Mouse (Mus musculus) embryonic facial prominence, embryonic 11.5 days (tissue): ENCODE results near the gene Mgat4a. TPM values are rescaled to one million over a fixed set of nuclear protein-coding genes. Genes with fewer than 3 reads are reported as not detected.
A peak's percentile ranks its signal among the peaks of the same experiment; 100 is the strongest.
"Not testable (repeated sequence)": the region's sequence is repeated elsewhere in the genome, so short reads cannot be mapped to it uniquely, and the experiment has no call there.

ENCODE experiments used
- ATAC-seq: fragments of 200-750 bp; cut with Nextera tagmentation; replicated peaks from 2 replicates; pipeline ENCODE4 v1.8.0; 2017; ENCODE audit warnings: low read depth; ENCODE audit not compliant: insufficient number of reproducible peaks, low FRiP score, low TSS enrichment
- DNase-seq: peaks from one replicate; pipeline ENCODE4 v3.0.0-alpha.2; 2015; ENCODE audit warnings: low spot score
- H3K27ac ChIP-seq: fragments of 300-500 bp; sonication (generic); replicated peaks from 2 replicates; pipeline ENCODE4 v1.5.1; 2014; ENCODE audit warnings: mild to moderate bottlenecking, low read depth, low read length, control low read depth
- H3K27me3 ChIP-seq: fragments of 300-500 bp; sonication (generic); 2 replicates; pipeline ENCODE4 v1.6.1; 2014; ENCODE audit warnings: mild to moderate bottlenecking, low read length, moderate library complexity, mixed read lengths; ENCODE audit not compliant: control insufficient read depth, insufficient read depth
- H3K36me3 ChIP-seq: fragments of 300-500 bp; sonication (generic); replicated peaks from 2 replicates; pipeline ENCODE4 v1.6.1; 2014; ENCODE audit warnings: low read depth, mild to moderate bottlenecking, low read length, moderate library complexity, mixed read lengths; ENCODE audit not compliant: control insufficient read depth, insufficient read depth
- H3K4me1 ChIP-seq: fragments of 300-500 bp; sonication (generic); 2 replicates; pipeline ENCODE4 v1.6.1; 2014; ENCODE audit warnings: low read length, mixed read lengths; ENCODE audit not compliant: control insufficient read depth, insufficient read depth
- H3K4me2 ChIP-seq: fragments of 300-500 bp; sonication (generic); 2 replicates; pipeline ENCODE4 v1.6.1; 2014; ENCODE audit warnings: low read depth, mild to moderate bottlenecking, control low read depth, low read length, moderate library complexity
- H3K4me3 ChIP-seq: fragments of 300-500 bp; sonication (generic); 2 replicates; pipeline ENCODE4 v1.5.1; 2014; ENCODE audit warnings: low read depth, low read length, control low read depth
- H3K9ac ChIP-seq: fragments of 300-500 bp; sonication (generic); replicated peaks from 2 replicates; pipeline ENCODE4 v1.6.1; 2014; ENCODE audit warnings: mild to moderate bottlenecking, control low read depth, low read length
- H3K9me3 ChIP-seq: fragments of 300-500 bp; sonication (generic); replicated peaks from 2 replicates; pipeline ENCODE4 v1.6.1; 2016; ENCODE audit warnings: mild to moderate bottlenecking, low read length, inconsistent platforms, mixed read lengths; ENCODE audit not compliant: control insufficient read depth
- WGBS: fragments of 180-500 bp; shearing (Covaris S2); extraction: QIAGEN DNeasy Blood & Tissue Kit; methylation state at CpG from one replicate; pipeline ENCODE4 v1.1.7; 2014; 5-methylcytosine and 5-hydroxymethylcytosine counted together
- polyA plus RNA-seq: library from polyadenylated mRNA; unstranded; fragments of >200 nt; fragmentation: Nextera tagmentation; extraction: Ambion mirVana; gene quantifications from 2 replicates; pipeline ENCODE4 v1.2.1, GENCODE M21; 2014

The Mgat4a gene
- polyA plus RNA-seq, 1 experiment from 2014 or later = 4.3 TPM

DNA sequence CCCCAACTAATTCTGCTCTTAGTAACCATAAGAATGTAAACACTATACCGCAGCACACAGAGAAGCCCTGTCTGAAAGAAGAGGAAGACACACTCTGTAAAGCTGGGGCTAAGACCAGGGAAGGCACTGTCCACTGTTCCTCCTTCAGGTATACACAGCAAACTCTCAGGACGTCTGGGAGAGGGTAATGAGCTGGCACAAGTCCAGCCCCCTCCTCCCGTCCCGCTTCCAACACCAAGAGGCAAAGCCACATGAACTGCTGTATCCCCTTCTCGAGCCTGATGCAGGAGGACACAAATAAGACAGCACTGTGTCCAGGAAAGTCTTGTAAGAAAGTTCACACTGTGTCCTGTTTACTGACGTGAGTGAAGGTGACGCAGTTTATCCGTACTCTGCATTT, 40.1 kb downstream of the Mgat4a start:
- Histone ChIP-seq H3K27me3 (no peaks in the 10 kb centered on the region), H3K36me3 (no peaks in the 10 kb centered on the region), H3K27ac (no peak overlapping the region), H3K4me2 (no peak overlapping the region), H3K4me1 (no peaks in the 10 kb centered on the region), H3K9me3 (no peaks in the 10 kb centered on the region), H3K4me3 (no peak overlapping the region), H3K9ac (no peak overlapping the region)
- DNase-seq (no peak), ATAC-seq (no peak)
- 70% methylated on average over 8 of the region's 8 CpGs for WGBS

DNA sequence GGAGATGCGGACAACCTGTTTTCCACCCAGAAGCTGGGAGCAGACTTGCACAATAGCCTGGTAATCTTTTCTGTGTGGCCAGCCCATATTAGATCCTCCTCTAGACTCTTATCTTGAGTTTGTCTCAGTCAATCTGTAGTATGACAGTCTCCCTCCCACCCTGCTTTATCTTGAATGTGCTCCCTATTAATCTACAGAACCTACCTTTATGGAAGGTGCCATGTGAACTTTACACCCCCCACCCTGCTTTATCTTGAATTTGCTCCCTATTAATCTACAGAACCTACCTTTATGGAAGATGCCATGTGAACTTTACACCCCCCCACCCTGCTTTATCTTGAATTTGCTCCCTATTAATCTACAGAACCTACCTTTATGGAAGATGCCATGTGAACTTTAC, 41.4 kb downstream of the Mgat4a start:
- WGBS = 63% methylated on average over 1 of the region's 1 CpGs
- H3K4me3 ChIP-seq, H3K9me3 ChIP-seq, H3K9ac ChIP-seq, H3K4me2 ChIP-seq, H3K27me3 ChIP-seq, ATAC-seq, H3K4me1 ChIP-seq, DNase-seq, H3K36me3 ChIP-seq, H3K27ac ChIP-seq: not testable (repeated sequence)

DNA sequence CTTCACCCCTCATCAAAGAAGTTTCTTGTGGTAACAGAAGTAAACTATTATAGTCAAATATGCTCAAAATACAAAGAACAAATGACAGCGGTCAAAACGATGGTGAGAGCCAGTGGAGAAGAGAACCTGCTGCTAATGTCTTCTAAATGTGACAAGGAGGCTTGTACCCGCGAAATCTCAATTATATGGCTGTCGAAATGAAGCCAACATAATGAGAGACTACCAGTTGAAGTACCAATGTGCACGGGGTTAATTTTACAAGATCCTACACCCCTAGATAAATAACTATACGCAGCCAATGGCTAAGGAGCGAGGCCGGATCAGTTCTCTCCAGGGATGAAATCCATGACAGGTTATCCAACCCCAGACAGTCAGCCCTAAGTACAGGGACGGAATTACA, 41.9 kb downstream of the Mgat4a start:
- no peaks in the 10 kb centered on the region for H3K9me3 ChIP-seq
- no peaks in the 10 kb centered on the region for H3K36me3 ChIP-seq
- no peak overlapping the region for H3K27ac ChIP-seq
- H3K27me3 ChIP-seq = no peaks in the 10 kb centered on the region
- H3K9ac ChIP-seq = no peak overlapping the region
- H3K4me2 ChIP-seq = no peak overlapping the region
- no peaks in the 10 kb centered on the region for H3K4me1 ChIP-seq
- ATAC-seq = no peak
- H3K4me3 ChIP-seq = no peak overlapping the region
- WGBS = 42% methylated on average over 10 of the region's 10 CpGs
- DNase-seq = no peak

DNA sequence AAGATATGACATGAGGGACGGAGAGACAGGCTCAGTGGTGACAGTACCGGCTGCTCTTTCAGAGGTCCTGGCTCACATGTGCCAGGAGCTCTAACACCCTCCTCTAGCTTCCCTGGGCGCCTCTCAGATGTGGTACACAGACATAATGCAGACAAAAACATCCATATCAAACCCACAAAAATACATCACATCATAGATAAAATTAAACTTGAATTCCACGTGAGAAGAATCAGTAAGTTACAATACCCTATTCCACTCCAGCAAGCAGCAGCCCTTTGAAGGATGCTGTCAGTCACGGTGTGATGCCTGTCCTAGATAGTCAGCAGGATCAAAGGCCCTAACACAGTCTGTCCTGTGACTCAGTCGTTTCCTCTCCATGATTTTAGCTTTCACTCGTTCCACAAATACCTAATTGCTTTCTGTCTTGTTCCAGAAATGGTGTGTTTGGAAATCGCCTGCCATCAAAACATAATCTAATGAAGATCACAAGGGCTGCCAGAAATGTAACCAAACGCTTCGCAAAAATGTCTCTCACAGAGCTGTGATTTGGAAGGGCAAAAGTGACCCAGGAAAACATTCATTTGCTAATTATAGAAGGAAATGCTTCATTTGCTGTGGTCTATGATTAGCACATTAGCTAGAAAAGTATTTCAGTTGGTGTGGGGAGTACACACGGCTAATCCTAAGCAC, 44.1 kb downstream of the Mgat4a start:
- Histone ChIP-seq H3K27me3 (no peaks in the 10 kb centered on the region), H3K4me2 (no peak overlapping the region), H3K4me1 (no peaks in the 10 kb centered on the region), H3K9ac (no peak overlapping the region), H3K9me3 (no peaks in the 10 kb centered on the region), H3K27ac (no peak overlapping the region), H3K4me3 (no peak overlapping the region), H3K36me3 (no peaks in the 10 kb centered on the region)
- 51% methylated on average over 11 of the region's 11 CpGs for WGBS
- ATAC-seq (no peak), DNase-seq (no peak)

DNA sequence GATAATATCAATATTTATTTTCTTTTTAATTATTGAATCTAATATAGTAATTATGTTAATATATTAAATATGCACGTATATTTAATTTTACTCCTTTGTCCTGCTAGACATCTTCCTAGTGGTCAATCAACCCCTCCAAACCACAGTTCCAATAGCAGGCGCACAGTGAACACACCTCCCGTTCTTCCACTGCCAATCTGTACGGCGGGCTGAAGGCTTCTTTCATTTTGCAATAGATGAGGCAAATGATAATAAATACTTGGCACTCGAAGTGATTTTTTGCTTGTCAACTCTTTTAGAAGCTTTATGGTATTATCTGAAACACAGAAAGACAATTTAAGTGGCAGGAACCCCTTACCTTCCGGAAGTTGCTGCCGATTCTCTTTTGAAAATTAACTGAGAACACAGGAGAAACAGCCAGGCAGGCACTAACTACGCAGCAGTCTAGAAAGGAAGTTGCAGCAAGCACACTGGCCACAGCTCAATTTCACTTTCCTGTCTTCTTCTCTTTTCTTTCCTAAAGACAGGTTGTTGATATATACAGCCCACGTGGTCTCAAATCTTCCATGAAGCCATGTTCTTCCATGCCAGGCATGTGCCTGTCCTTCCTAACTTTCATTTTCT, 45.0 kb downstream of the Mgat4a start:
- Histone ChIP-seq H3K27me3 (no peaks in the 10 kb centered on the region), H3K9ac (no peak overlapping the region), H3K36me3 (no peaks in the 10 kb centered on the region), H3K4me2 (no peak overlapping the region), H3K4me1 (no peaks in the 10 kb centered on the region), H3K27ac (no peak overlapping the region), H3K4me3 (no peak overlapping the region), H3K9me3 (no peaks in the 10 kb centered on the region)
- ATAC-seq = no peak
- DNase-seq = no peak
- WGBS = 82% methylated on average over 10 of the region's 10 CpGs

DNA sequence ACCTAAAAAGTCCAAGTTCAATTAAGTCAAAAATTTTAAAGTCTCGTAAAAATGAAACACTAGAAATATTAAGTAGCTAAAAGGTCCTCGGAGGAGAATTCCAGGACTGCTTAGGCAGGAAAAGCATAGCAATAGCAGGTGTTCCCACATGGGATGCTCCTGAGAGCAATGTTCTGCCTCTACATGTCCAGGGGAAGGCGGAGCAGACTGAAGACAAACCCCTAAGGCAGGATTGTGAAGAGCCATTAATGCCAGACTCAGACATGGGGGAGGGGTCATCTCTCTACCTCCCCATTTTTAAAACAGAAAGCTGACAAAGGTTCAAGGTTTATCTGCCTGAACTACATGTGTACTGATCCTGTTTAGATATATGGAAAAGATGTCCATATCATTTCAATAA, 45.7 kb downstream of the Mgat4a start:
- H3K36me3 ChIP-seq = no peaks in the 10 kb centered on the region
- WGBS = 84% methylated on average over 3 of the region's 3 CpGs
- no peak overlapping the region for H3K4me3 ChIP-seq
- DNase-seq = peak; percentile 22
- no peaks in the 10 kb centered on the region for H3K9me3 ChIP-seq
- H3K27ac ChIP-seq = no peak overlapping the region
- no peak overlapping the region for H3K9ac ChIP-seq
- no peaks in the 10 kb centered on the region for H3K27me3 ChIP-seq
- no peaks in the 10 kb centered on the region for H3K4me1 ChIP-seq
- no peak for ATAC-seq
- no peak overlapping the region for H3K4me2 ChIP-seq

DNA sequence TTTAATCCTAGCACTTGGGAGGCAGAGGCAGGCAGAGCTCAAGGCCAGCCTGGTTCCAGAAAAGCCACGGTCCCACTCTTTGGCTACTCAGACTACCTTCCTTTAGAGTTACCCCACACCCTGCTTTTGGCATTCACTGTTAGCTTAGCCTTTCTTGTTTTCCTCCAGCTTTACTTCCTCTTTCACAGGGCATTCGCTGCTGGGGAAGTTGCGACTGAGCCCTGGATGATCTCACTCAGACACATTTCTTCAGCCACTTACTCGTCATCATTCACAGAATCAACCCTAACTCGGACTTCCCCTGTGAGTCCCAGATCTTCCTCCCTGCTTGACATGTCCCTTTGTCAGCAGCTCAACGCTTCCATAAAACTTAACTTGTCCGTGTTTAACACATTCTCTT, 49.1 kb downstream of the Mgat4a start:
- no peak overlapping the region for H3K4me2 ChIP-seq
- DNase-seq = no peak
- no peak for ATAC-seq
- H3K4me3 ChIP-seq = no peak overlapping the region
- no peak overlapping the region for H3K9ac ChIP-seq
- H3K27me3 ChIP-seq = no peaks in the 10 kb centered on the region
- WGBS = 78% methylated on average over 7 of the region's 7 CpGs
- no peaks in the 10 kb centered on the region for H3K9me3 ChIP-seq
- no peaks in the 10 kb centered on the region for H3K36me3 ChIP-seq
- H3K27ac ChIP-seq = no peak overlapping the region
- H3K4me1 ChIP-seq = no peaks in the 10 kb centered on the region

DNA sequence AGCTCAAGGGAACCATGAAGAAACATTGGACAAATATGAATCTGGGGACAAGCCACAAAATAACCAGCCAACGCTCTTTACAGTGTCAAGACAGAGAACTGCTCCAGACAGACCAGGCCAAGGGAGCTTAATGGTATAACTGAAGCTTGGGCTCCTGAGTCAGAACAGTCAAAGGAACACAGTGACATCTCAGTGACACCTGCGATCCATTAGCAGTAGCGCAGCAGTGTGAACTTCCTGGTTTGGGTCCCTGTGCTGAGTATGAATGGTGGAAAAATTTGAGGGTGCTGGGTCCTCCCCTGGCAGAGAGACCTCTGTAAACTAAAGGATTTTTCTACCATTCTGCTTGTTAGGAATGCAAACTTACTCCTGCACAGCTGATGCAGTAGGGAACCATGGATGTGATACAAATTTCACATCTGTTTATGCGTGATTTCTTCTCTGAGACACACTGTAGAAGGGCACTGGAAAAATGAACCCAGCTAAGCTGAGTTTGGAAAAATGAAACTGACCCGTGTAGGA, 50.1 kb downstream of the Mgat4a start:
- Histone ChIP-seq H3K27ac (no peak overlapping the region), H3K9ac (no peak overlapping the region), H3K27me3 (no peaks in the 10 kb centered on the region), H3K4me2 (no peak overlapping the region), H3K4me1 (no peaks in the 10 kb centered on the region), H3K36me3 (no peaks in the 10 kb centered on the region), H3K9me3 (no peaks in the 10 kb centered on the region), H3K4me3 (no peak overlapping the region)
- no peak for DNase-seq
- WGBS = 90% methylated on average over 5 of the region's 5 CpGs
- ATAC-seq = no peak
